Mouse (Mus musculus) spleen, postnatal 10 days (tissue): ENCODE data around the gene Slc25a12.

ENCODE experiments used
- DNase-seq, 2 experiments: peaks; one replicate each; pipeline ENCODE4 v3.0.0; 2021 to 2022; ENCODE audit warnings: low spot score in 2 of 2

The Slc25a12 gene

GRCm38 (mm10) chr2:71248071-71248470 is 119.5 kb downstream of the Slc25a12 start:
- no peak for DNase-seq

GRCm38 (mm10) chr2:71246096-71246495 is 121.5 kb downstream of the Slc25a12 start:
- no peak for DNase-seq

- no peak for DNase-seq
These were observed 122.1 kb downstream of the Slc25a12 start for GRCm38 (mm10) chr2:71245416-71245815.

DNA sequence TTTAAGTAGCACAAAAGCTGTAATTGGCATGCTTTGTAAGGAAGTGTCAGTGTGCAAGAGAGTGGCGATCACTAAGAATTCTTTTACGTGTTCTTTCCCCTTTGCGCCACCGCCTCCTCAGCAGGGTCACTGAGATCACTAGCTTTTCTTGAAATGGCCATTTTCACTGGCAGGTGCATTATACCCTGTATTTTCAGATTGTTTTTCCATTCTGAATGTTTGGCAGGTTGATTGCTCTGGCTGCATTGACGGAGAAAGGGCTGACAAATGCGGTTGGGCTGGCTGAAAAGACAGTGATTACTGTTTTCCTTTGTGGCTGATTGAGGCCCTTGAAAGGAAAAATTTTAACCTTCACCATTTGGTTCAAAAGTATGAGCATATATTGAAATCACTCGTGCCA is 122.7 kb downstream of the Slc25a12 start:
- DNase-seq = no peak

DNA sequence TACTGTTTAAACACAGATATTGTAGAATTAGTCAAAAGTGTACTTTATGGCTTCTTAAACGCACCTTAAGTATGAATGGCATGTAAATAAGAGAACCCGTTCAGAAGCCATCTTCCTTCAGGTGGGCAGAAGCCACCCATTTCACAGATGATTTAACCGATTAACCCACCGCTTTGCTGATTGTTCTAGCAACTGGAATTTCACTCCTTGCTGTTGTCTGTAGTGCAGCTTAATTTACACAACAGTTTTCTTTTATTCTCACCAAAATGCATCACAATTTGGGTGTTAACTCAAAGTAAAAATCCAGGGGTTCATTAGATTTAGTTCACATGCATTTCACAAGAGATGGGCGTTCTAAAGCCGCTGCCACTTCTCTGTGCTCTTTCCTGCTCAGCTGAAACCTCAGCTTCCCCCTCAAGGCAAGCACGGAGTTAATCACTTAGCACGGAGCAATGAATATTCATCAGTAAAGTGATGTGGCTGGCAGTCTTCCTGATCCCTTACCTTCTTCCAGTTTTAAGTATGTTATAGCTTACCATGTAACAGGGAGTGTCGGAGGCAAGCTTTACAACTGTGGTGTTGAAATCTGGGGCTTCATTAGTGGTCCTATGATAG is 124.4 kb downstream of the Slc25a12 start:
- DNase-seq = no peak

- no peak for DNase-seq
These were observed 125.4 kb downstream of the Slc25a12 start for GRCm38 (mm10) chr2:71242180-71242579.

DNA sequence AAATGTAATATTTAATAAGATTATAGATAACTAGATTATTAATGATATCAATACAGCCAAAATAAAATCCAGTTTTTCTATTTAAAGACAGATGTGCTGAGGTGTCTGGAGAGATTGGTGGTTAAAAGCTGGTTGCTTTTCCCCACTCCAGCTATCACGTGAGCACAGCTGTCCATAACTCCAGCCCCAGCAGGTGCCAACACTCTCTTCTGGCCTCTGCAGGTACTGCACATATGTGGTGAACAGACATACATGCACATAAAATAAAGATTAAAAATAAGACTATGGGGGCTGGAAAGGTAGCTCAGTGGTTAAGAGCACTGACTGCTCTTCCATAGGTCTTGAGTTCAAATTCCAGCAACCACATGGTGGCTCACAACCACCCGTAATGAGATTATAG is 126.0 kb downstream of the Slc25a12 start:
- no peak for DNase-seq

- DNase-seq = no peak
These were observed 131.5 kb downstream of the Slc25a12 start for GRCm38 (mm10) chr2:71236009-71236408.

DNA sequence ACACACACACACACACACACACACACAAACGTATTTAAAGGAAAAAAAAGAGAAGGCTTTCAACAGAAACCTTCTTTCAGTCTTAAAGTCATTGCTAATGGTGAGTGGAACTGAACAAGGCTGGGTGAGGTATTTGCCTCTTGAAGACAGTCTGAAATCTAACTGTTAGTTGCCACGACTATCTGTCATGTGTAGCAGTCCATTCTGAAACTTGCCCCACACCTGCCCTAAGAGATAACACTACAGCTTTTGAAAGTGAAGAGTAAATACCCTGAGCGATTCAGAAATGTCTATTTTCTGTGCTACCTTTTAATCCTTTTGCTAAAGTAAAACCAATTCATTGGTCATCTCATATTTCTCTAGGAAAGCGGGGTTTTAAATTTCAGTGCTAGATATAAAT is 132.1 kb downstream of the Slc25a12 start:
- no peak for DNase-seq

DNA sequence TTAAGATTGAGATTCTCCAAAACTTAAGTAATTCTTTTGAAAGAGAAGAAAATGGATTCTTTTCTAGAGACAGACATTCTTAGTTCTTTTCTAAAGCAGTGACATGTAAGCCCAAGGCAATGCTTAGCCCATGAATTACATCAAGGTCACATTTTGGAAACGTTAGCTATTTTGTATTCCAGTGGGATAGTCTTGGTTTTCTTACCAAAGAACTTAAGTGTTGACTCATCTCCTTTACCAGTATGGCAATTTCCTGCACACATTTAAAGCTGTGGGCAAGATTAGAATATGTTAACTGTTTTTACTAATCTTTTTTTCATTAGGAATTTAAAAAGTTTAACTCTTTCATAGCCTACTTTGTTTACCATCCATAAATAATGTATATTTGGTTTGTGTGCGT is 134.6 kb downstream of the Slc25a12 start:
- no peak for DNase-seq

GRCm38 (mm10) chr2:71231951-71232350 is 135.6 kb downstream of the Slc25a12 start:
- no peak for DNase-seq

DNA sequence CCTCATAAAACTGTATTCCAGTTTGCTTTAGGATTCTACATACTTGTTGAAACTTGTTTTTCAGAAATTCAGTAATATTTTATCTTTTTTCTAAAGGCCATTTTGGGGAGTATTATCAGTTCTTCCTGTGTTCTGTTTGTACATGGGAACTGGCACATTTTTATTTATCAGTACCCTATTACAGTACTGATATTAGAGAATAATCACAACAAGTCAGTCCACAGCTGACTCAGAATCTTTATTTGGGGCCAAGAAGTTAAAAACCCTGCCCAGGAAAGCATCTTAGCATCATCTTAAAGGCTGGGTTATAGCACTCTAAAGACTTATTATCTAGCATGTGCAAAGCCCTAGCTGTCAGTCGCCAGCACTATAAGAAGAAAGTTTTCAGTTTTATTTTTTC is 137.9 kb downstream of the Slc25a12 start:
- DNase-seq = no peak

- DNase-seq = no peak
These were observed 140.2 kb downstream of the Slc25a12 start for GRCm38 (mm10) chr2:71227398-71227797.
